Mouse (Mus musculus) heart, embryonic 15.5 days (tissue): ENCODE results near the gene Tcstv1. TPM values are rescaled to one million over a fixed set of nuclear protein-coding genes. Genes with fewer than 3 reads are reported as not detected.

Experiments
- polyA plus RNA-seq: library from polyadenylated mRNA; unstranded; fragments of >200 nt; fragmentation: Nextera tagmentation; extraction: Ambion mirVana; gene quantifications from 2 replicates; pipeline ENCODE4 v1.2.1, GENCODE M21; 2015

The Tcstv1 gene
- polyA plus RNA-seq, 1 experiment from 2014 or later = not detected

Other genes with a start within 250 kb of the Tcstv1 start
- gene Hmgcs1, start 204.4 kb downstream of the Tcstv1 start, polyA plus RNA-seq = 69.9 and 86.4 TPM in 2 replicates
- 0.72 and 0.77 TPM in 2 replicates for gene Nim1k, start 138.9 kb downstream of the Tcstv1 start, polyA plus RNA-seq
- gene Zfp131, start 103.9 kb downstream of the Tcstv1 start, polyA plus RNA-seq = 21.6 and 22.7 TPM in 2 replicates
- gene AF067063, start 64.6 kb downstream of the Tcstv1 start, polyA plus RNA-seq = not detected in 2 replicates
- gene D13Ertd608e, start 58.8 kb downstream of the Tcstv1 start, polyA plus RNA-seq = not detected in 2 replicates
- gene Gm21761, start 34.5 kb upstream of the Tcstv1 start, polyA plus RNA-seq = not detected in 2 replicates
- not detected in 2 replicates for gene B020031M17Rik, start 56.0 kb upstream of the Tcstv1 start, polyA plus RNA-seq
- not detected in 2 replicates for gene Gm36079, start 132.2 kb upstream of the Tcstv1 start, polyA plus RNA-seq
- gene Gm21188, start 157.4 kb upstream of the Tcstv1 start, polyA plus RNA-seq = not detected in 2 replicates
- gene Gm20767, start 245.5 kb upstream of the Tcstv1 start, polyA plus RNA-seq = not detected in 2 replicates